Mouse (Mus musculus): Measurements from ENCODE around the gene Prpf4. TPM values are rescaled to one million over a fixed set of nuclear protein-coding genes. Genes with fewer than 3 reads are reported as not detected.
A peak's percentile ranks its signal among the peaks of the same experiment; 100 is the strongest.

Gene Prpf4
- total RNA-seq, 1 experiment: 32.6 TPM

DNA sequence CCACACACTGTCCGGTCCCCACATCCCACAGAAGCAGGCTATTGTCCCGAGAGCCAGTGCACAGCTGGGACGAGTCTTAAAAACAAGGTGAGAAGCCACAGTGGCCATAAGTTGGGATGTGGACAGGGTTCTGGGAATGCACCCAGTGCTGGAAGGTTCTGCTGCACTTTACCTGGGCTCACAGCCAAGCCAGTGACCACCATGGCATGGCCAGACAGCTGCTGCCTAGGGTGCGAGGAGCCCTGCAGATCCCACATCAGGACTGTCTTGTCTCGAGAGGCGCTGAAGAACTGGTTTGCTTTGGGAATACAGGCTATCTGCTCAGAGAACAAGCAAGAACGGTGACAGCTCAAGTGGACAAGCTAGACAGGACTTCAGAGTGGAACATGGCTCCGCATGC, 51.8 kb downstream of the Prpf4 start:
- H3K4me3 ChIP-seq (ENCODE audit: insufficient read depth in 1 of 2, low read depth in 1 of 2, low read length in 2 of 2, poor library complexity in 1 of 2, severe bottlenecking in 1 of 2): no peak overlapping the region
- no peak for DNase-seq (ENCODE audit: low read depth, low spot score)
- TF ChIP-seq ZNF384 (IDR thresholded peaks at IDR 0.05; ENCODE audit: low read depth, low read length) (no peak), MAFK (IDR thresholded peaks at IDR 0.05; ENCODE audit: insufficient read depth, low read depth, low read length) (no peak), HCFC1 (IDR thresholded peaks at IDR 0.05; ENCODE audit: borderline replicate concordance, insufficient read depth, low read length) (no peak), CHD2 (IDR thresholded peaks at IDR 0.05; ENCODE audit: low read depth, low read length) (no peak), ZC3H11A (IDR thresholded peaks at IDR 0.05; ENCODE audit: borderline replicate concordance, low read depth, low read length) (no peak)
- H3K9ac ChIP-seq (ENCODE audit: insufficient read depth, low read depth, low read length, poor library complexity, severe bottlenecking): no peak overlapping the region
- H3K36me3 ChIP-seq (ENCODE audit: control insufficient read depth, insufficient read depth, low read length, poor library complexity, severe bottlenecking): peaks cover 23% of the 10 kb centered on the region
- H3K27ac ChIP-seq (ENCODE audit: insufficient read depth, low read depth, low read length, poor library complexity, severe bottlenecking): no peak overlapping the region
- H3K4me1 ChIP-seq (ENCODE audit: control insufficient read depth in 2 of 2, insufficient read depth in 2 of 2, low read length in 2 of 2, poor library complexity in 1 of 2): no peaks in the 10 kb centered on the region
- in situ Hi-C loops (cut with MboI; ENCODE audit: low sequenced_read_pairs in 2 of 2, unreplicated experiment in 2 of 2): no loop called here
- H3K9me3 ChIP-seq (ENCODE audit: control insufficient read depth, insufficient read depth, low read depth, low read length): no peaks in the 10 kb centered on the region

GRCm38 (mm10) chr4:62463124-62463523, 54.5 kb downstream of the Prpf4 start:
- TF ChIP-seq ZC3H11A (IDR thresholded peaks at IDR 0.05; ENCODE audit: borderline replicate concordance, low read depth, low read length): no peak
- TF ChIP-seq HCFC1 (IDR thresholded peaks at IDR 0.05; ENCODE audit: borderline replicate concordance, insufficient read depth, low read length): no peak
- TF ChIP-seq MAFK (IDR thresholded peaks at IDR 0.05; ENCODE audit: insufficient read depth, low read depth, low read length): no peak
- no peak for TF ChIP-seq CHD2 (IDR thresholded peaks at IDR 0.05; ENCODE audit: low read depth, low read length)
- no peak for TF ChIP-seq ZNF384 (IDR thresholded peaks at IDR 0.05; ENCODE audit: low read depth, low read length)
- 0 out of 4 replicates have a peak, but pooled peaks cover 0 to 2% of the 10 kb centered on the region in 2 experiments for H3K4me1 ChIP-seq (ENCODE audit: control insufficient read depth in 2 of 2, insufficient read depth in 2 of 2, low read length in 2 of 2, poor library complexity in 1 of 2)
- DNase-seq (ENCODE audit: low read depth, low spot score): no peak
- no peaks in the 10 kb centered on the region for H3K9me3 ChIP-seq (ENCODE audit: control insufficient read depth, insufficient read depth, low read depth, low read length)
- in situ Hi-C loops (cut with MboI; ENCODE audit: low sequenced_read_pairs in 2 of 2, unreplicated experiment in 2 of 2): no loop called here
- H3K27ac ChIP-seq (ENCODE audit: insufficient read depth, low read depth, low read length, poor library complexity, severe bottlenecking): no peak overlapping the region
- H3K4me3 ChIP-seq (ENCODE audit: insufficient read depth in 1 of 2, low read depth in 1 of 2, low read length in 2 of 2, poor library complexity in 1 of 2, severe bottlenecking in 1 of 2): no peak overlapping the region
- no peak overlapping the region for H3K9ac ChIP-seq (ENCODE audit: insufficient read depth, low read depth, low read length, poor library complexity, severe bottlenecking)
- H3K36me3 ChIP-seq (ENCODE audit: control insufficient read depth, insufficient read depth, low read length, poor library complexity, severe bottlenecking): peaks cover 17% of the 10 kb centered on the region

GRCm38 (mm10) chr4:62468158-62468557, 59.6 kb downstream of the Prpf4 start:
- in situ Hi-C loops (cut with MboI; ENCODE audit: low sequenced_read_pairs in 2 of 2, unreplicated experiment in 2 of 2): no loop called here
- no peak for TF ChIP-seq ZNF384 (IDR thresholded peaks at IDR 0.05; ENCODE audit: low read depth, low read length)
- TF ChIP-seq CHD2 (IDR thresholded peaks at IDR 0.05; ENCODE audit: low read depth, low read length): no peak
- no peak for TF ChIP-seq MAFK (IDR thresholded peaks at IDR 0.05; ENCODE audit: insufficient read depth, low read depth, low read length)
- TF ChIP-seq ZC3H11A (IDR thresholded peaks at IDR 0.05; ENCODE audit: borderline replicate concordance, low read depth, low read length): no peak
- TF ChIP-seq HCFC1 (IDR thresholded peaks at IDR 0.05; ENCODE audit: borderline replicate concordance, insufficient read depth, low read length): no peak
- no peak for DNase-seq (ENCODE audit: low read depth, low spot score)
- H3K9ac ChIP-seq (ENCODE audit: insufficient read depth, low read depth, low read length, poor library complexity, severe bottlenecking): no peak overlapping the region
- no peak overlapping the region for H3K4me3 ChIP-seq (ENCODE audit: insufficient read depth in 1 of 2, low read depth in 1 of 2, low read length in 2 of 2, poor library complexity in 1 of 2, severe bottlenecking in 1 of 2)
- 0 out of 4 replicates have a peak, but pooled peaks cover 0 to 2% of the 10 kb centered on the region in 2 experiments for H3K4me1 ChIP-seq (ENCODE audit: control insufficient read depth in 2 of 2, insufficient read depth in 2 of 2, low read length in 2 of 2, poor library complexity in 1 of 2)
- peaks cover 4% of the 10 kb centered on the region; the same call in 1 of the 2 replicates for H3K36me3 ChIP-seq (ENCODE audit: control insufficient read depth, insufficient read depth, low read length, poor library complexity, severe bottlenecking)
- H3K27ac ChIP-seq (ENCODE audit: insufficient read depth, low read depth, low read length, poor library complexity, severe bottlenecking): no peak overlapping the region
- H3K9me3 ChIP-seq (ENCODE audit: control insufficient read depth, insufficient read depth, low read depth, low read length): no peaks in the 10 kb centered on the region

- no peak within 1 kb of the TSS for H3K27ac ChIP-seq (ENCODE audit: insufficient read depth, low read depth, low read length, poor library complexity, severe bottlenecking)
- DNase-seq (ENCODE audit: low read depth, low spot score): peak; percentile 69
- peak within 1 kb of the TSS; percentile 71 to 73 for H3K4me3 ChIP-seq (ENCODE audit: insufficient read depth in 1 of 2, low read depth in 1 of 2, low read length in 2 of 2, poor library complexity in 1 of 2, severe bottlenecking in 1 of 2)
- in situ Hi-C loops (cut with MboI; ENCODE audit: low sequenced_read_pairs in 2 of 2, unreplicated experiment in 2 of 2): no loop called here
- TF ChIP-seq HCFC1 (IDR thresholded peaks at IDR 0.05; ENCODE audit: borderline replicate concordance, insufficient read depth, low read length) (peak; percentile 88), MAFK (IDR thresholded peaks at IDR 0.05; ENCODE audit: insufficient read depth, low read depth, low read length) (no peak)
- peak within 1 kb of the TSS; percentile 70 for H3K9ac ChIP-seq (ENCODE audit: insufficient read depth, low read depth, low read length, poor library complexity, severe bottlenecking)
- no peaks in the 10 kb centered on the region for H3K9me3 ChIP-seq (ENCODE audit: control insufficient read depth, insufficient read depth, low read depth, low read length)
- H3K4me1 ChIP-seq (ENCODE audit: control insufficient read depth in 2 of 2, insufficient read depth in 2 of 2, low read length in 2 of 2, poor library complexity in 1 of 2): 0 out of 4 replicates have a peak, but pooled peaks cover 0 to 2% of the 10 kb centered on the region in 2 experiments
- 0 out of 2 replicates have a peak, but pooled peaks cover 4% of the 10 kb centered on the region for H3K36me3 ChIP-seq (ENCODE audit: control insufficient read depth, insufficient read depth, low read length, poor library complexity, severe bottlenecking)
Measured at GRCm38 (mm10) chr4:62470598-62471051, 62.0 kb downstream of the Prpf4 start, which contains the start of gene Wdr31. Gene Wdr31 (minus strand): TSS chr4:62470896.
